Mouse (Mus musculus): ENCODE data around the gene Best1.
A peak's percentile ranks its signal among the peaks of the same experiment; 100 is the strongest.

Gene Best1

GRCm38 (mm10) chr19:9966096-9966867 lies 35.2 kb downstream of the Best1 start:
- DNase-seq (ENCODE audit: low read depth in 2 of 2, low spot score in 2 of 2) = no peak

- DNase-seq (ENCODE audit: low read depth in 2 of 2, low spot score in 2 of 2) = no peak
These were observed 37.1 kb downstream of the Best1 start for GRCm38 (mm10) chr19:9964205-9964916.

- DNase-seq (ENCODE audit: low read depth in 2 of 2, low spot score in 2 of 2) = no peak
These were observed 40.7 kb downstream of the Best1 start for GRCm38 (mm10) chr19:9960769-9961168.

GRCm38 (mm10) chr19:9957965-9958364 lies 43.5 kb downstream of the Best1 start:
- no peak for DNase-seq (ENCODE audit: low read depth in 2 of 2, low spot score in 2 of 2)

DNA sequence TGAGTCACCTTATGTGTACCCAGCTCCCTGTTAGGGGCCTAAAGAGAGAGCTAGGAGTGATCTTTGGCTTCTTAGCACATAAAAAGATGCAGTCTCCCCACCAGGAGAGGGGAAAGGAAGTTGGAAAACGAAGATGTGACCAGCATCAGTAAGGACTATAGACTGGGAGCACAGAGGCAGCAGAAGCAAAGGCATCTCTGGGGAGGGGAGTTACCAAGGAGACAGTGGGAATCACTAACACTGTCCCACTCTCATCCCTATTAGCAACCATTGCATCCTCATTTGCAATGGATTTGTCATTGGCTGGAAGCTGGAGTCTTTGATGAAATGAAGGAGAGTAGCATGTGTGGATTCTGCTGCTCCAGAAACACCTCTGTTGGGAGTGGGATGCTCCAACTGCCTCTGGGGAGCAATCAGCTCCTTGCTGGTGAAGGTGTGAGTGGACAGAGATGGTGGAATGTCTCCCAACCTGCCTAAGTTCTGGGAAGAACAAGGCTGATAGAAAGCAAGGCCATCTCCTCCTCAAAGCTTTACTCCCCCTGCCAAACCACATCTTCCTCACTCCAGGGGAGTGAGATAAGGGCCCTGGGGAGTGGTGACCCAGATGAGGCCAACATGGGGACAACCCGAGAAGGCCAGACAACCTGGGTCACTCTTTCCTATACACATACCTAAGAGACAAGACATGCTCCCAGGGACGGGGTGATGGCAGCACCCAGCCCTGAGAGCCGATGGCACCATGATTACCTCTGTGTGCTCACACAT lies 44.6 kb downstream of the Best1 start:
- no peak for DNase-seq (ENCODE audit: low read depth in 2 of 2, low spot score in 2 of 2)

- DNase-seq (ENCODE audit: low read depth in 2 of 2, low spot score in 2 of 2) = no peak
These were observed 46.0 kb downstream of the Best1 start for GRCm38 (mm10) chr19:9955438-9955837.

DNA sequence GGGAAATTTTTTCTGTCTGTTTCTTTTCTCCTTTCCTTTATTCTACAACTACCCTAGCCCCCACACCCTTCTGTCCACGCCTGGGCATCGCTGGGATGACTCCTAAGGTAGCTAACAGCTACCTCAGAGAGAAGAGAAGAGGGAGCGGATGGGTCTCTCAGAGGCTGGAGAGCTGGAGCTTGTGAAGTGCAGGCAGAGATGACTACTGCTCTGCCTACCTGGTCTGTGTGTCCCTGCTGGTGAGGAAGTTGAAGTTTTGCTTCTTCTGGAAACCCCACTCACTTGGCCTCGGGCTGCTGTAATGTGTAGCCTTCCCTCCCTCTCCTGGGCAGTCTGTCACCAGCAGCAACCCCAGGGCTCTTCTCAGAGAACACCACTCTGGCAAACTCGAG lies 46.6 kb downstream of the Best1 start:
- DNase-seq (ENCODE audit: low read depth in 2 of 2, low spot score in 2 of 2) = no peak

DNA sequence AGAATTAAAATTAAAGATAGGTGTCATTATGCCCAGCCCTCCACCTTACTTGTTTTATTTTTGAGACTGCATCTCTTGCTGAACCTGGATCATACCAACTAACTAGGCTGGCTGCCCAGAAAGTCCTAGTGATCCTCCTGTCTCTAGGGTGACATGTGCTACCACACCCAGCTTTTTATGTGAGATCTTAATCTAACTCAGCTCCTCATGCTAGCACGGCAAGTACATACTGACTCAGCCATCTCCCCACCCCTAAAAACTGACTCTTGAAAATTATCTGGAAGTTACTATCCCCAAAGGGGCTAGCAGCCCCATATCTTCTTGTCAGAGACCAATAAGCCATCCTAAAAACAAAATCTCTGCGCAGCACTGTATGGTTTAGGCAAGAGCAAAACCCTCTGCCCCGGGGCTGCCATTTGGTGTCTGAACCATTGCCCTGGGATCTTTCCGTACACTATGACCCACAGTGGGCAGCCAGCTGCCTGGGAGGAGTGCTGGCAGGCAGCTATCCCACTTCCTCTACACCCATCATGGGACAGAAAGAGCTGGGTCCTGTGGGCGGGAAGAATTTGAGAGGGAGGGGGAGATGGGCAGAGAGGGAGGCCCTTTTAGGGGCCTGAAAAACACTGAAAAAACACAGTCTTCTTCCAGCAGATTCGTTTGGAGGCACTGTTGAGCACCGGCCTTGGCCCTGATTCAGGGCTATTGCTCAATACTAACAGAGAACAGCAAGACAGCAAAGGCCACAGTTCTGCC lies 47.2 kb downstream of the Best1 start:
- no peak for DNase-seq (ENCODE audit: low read depth in 2 of 2, low spot score in 2 of 2)

GRCm38 (mm10) chr19:9952912-9953311 lies 48.5 kb downstream of the Best1 start:
- no peak for DNase-seq (ENCODE audit: low read depth in 2 of 2, low spot score in 2 of 2)

DNA sequence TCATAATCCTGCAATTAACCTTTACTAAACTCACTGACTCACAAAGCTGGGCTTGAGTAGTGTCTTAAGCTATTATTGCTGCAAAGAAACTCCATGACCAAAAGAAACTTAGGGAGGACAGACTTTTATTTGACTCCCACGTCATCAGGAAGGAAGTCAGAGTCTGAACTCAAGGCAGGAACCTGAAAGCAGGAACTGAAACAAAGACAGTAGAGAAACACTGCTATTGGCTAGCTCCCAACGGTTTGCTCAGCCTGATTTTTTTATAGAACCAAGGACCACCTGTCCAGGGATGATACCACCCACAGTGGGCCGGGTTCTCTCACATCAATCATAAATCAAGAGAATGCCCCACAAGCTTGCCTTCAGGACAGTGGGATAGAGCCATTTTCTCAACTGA lies 49.0 kb downstream of the Best1 start:
- DNase-seq (ENCODE audit: low read depth in 2 of 2, low spot score in 2 of 2) = no peak

DNA sequence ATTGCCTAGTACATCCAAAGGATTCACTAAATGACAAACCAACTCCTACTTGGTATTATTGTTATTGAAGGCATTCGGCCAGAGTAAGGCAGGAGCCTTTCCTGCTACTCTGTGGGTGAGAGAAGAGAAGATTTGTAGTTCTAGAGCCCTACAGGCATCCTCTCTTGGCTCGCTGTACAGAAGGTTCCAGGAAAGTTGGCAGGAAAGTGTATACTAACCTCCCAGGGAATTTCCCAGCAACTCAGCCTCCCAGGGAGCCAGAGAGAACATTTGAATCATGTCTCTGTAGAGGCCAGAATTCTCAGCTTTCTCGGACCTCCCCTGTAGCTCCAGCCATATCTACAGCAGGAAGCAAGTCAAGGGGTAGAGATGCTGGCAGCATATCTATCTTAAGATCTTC lies 54.4 kb downstream of the Best1 start:
- DNase-seq (ENCODE audit: low read depth in 2 of 2, low spot score in 2 of 2) = no peak

- no peak for DNase-seq (ENCODE audit: low read depth in 2 of 2, low spot score in 2 of 2)
These were observed 55.5 kb downstream of the Best1 start for GRCm38 (mm10) chr19:9945800-9946564.

DNA sequence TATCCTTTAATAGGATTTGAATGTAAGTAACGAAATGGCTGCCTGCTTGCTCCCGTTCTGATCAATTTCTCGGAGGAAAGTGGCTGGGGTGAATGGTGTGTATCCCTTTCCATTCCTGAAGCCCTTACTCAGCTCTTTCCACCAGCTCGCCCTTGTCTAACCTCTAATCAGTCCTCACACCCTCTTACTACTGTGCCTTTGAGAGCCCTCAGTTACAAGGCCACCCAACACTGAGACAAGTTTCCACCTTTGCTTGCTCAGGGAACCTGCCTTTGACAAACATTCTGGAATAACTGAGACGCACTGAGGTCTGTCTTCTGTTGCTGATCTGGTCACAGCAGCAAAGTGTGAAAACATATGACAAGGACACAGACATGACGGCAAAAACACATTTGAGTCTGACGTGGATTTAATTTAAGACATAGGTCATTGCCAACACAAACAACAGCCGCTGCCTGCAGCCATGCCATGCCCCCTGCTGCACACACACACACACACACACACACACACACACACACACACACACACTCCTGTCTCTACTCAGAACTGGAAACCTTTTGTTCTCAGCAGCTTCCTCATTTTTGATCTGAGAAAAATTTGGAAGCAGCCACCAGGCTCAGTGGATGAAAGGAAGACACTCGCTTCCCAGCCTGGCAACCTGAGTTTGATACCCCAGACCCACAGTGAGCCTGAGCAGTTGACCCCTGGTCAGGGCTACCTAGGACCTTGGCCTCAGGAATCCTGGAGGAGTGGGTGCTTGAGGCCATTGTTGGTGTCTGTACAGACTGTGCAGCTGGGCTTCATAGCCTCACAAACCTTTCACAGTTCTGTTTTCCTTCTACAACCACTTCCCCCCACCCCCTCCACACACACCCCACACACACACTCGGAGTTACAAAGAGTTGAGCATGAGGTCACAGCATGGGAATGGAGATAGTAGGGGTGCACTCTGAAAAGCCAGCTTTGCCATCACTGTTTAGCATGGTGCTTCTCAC lies 58.6 kb downstream of the Best1 start:
- DNase-seq (ENCODE audit: low read depth in 2 of 2, low spot score in 2 of 2) = no peak

GRCm38 (mm10) chr19:9941809-9942208 lies 59.6 kb downstream of the Best1 start:
- no peak for DNase-seq (ENCODE audit: low read depth in 2 of 2, low spot score in 2 of 2)

- DNase-seq (ENCODE audit: low read depth in 2 of 2, low spot score in 2 of 2) = no peak
These were observed 60.5 kb downstream of the Best1 start for GRCm38 (mm10) chr19:9940903-9941302.

DNA sequence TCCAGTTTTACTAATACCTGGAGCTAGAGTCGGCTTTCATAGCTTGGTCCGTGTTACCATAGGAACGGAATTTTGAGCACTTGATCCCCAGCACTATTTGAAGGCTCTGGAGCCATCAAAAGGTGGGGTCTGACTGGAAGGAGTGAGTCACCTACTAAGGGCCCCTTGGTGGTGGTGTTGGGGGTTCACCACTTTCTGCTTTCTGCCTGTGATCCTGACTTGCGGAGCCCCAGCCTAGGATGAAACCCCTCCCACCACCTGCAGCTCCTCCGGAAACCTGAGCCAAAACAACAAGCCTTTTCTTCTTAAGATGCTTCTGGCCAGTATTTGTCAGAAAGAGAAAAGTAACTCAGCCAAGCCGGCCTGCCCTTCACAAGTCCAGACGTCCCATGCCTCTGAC lies 61.6 kb downstream of the Best1 start:
- DNase-seq (ENCODE audit: low read depth in 2 of 2, low spot score in 2 of 2) = no peak

DNA sequence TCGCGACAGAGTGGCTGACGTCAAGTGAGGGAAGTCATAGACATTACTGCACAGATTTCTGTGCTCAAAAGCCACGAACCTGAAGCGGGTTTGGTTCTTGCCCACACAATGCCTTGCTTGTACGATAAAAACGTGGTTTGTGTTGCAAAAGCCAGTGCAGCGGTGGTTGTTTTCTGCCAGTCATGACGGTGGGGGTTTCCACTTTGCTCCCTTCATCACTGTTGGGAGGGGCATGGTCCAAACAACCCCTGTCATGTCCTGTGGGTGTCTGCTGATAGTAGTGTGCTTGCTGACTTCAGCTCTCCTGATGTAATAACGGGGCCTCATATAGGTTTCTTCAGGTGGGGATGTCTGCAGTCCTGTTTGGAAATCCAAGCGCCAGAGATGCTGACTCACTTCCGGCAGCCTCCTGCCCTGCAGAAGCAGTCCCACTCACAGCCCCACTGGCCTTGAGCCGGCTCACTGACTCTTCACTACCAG lies 62.6 kb downstream of the Best1 start:
- peak; percentile 67 to 74 for DNase-seq (ENCODE audit: low read depth in 2 of 2, low spot score in 2 of 2)

DNA sequence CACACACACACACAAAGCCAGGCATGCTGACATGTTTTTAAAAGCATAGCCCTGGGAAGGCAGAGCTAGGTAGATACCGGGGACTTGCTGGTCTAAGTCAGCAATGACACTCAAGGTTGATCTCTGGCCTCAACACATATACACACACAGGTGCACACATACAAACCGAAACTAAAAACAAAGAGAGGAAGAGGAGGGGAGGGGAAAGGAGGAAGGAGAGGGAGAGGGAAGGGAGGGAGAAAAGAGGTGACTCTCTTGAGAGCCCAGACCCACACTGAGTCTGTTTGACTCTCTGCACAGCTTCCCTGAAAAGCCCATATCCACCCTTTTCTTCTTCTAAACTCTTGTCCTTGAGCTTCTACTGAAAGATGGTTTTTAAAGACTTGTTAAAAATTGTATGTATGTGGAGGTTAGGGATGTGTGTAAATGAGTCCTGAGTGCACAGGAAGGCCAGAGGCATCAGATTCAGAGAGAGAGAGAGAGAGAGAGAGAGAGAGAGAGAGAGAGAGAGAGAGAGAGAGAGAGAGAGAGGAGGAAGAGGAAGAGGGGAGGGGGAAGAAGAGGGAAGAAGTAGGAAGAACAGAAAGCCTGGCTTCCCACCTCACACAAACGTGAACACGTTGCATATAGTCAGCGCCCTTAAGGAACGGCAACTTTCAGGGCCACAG lies 63.1 kb downstream of the Best1 start:
- peak; percentile 3 to 28 for DNase-seq (ENCODE audit: low read depth in 2 of 2, low spot score in 2 of 2)

GRCm38 (mm10) chr19:9937428-9937827 lies 64.0 kb downstream of the Best1 start:
- DNase-seq (ENCODE audit: low read depth in 2 of 2, low spot score in 2 of 2) = no peak
